Mouse (Mus musculus) G1E (cell line): Measurements from ENCODE around the gene Mfsd13b.

Experiments
- CTCF ChIP-seq: IDR thresholded peaks from 2 replicates; pipeline ENCODE4 v1.5.1; 2012; ENCODE audit warnings: low read depth, low read length, inconsistent platforms, mixed read lengths
- GATA1 ChIP-seq: IDR thresholded peaks from 2 replicates; pipeline ENCODE4 v1.6.1; 2012; ENCODE audit warnings: borderline replicate concordance, low read length, inconsistent platforms, mixed read lengths
- GATA2 ChIP-seq: IDR thresholded peaks from 2 replicates; pipeline ENCODE4 v1.6.1; 2012; ENCODE audit warnings: low read depth, low read length, inconsistent platforms, borderline replicate concordance
- POLR2AphosphoS5 ChIP-seq: IDR thresholded peaks from 2 replicates; pipeline ENCODE4 v1.6.1; 2012; ENCODE audit warnings: low read depth, low read length, inconsistent platforms; ENCODE audit not compliant: insufficient replicate concordance
- TAL1 ChIP-seq: conservative IDR thresholded peaks from 2 replicates; pipeline ENCODE4 v1.6.1; 2012; ENCODE audit warnings: low read depth, low read length, inconsistent platforms, mixed read lengths

DNA sequence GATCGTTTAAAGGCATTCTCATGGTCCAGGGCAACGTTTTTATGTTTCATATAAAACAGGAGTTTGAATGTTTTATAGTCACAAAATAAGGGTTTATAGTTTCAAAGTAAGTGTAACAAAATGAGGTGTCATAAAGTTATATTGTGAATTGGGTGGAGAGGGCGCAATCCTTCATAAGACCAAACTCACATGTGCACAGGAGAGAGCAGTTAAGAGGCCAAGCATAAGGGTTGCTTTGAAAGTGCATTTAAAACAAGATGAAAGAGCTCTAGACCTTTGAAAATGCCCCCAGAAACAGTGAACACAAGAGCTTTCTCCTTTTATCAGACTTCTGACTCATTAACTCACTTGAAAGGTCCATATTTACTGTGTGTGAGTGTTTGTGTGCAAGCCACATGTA, 44.0 kb downstream of the Mfsd13b start:
- no peak for TF ChIP-seq CTCF
- TF ChIP-seq POLR2AphosphoS5 = no peak
- no peak for TF ChIP-seq TAL1
- no peak for TF ChIP-seq GATA2
- TF ChIP-seq GATA1 = no peak
